26 mouse cellular contexts compared by ENCODE assay signal in the genomic region with DNA sequence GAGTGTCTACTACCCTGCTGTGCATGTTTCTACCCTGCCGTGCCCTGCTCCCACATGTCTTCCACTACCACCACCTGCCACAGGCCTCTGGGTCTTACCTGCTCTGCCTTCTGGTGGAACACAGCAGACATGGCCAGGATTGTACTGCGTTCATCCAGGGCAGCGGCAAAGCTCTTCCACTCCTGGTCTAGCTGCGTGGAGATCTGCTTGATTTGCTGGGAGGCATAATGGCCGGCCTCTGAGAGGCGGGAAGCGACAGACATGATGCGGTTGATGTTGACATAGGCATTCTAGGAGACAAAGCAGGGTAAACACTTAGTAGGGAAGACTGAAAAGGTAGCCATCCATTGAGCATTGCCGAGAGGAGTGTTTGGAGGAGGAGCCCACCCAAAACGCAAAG.
"Had no signal": no experiment of that assay in that cellular context is flagged by ENCODE, and none has a peak within 500 bp of the region (broad histone marks: within the 10 kb centered on the region; RNA-seq: fewer than 3 reads in every experiment).

No protein-coding gene starts in this region.

- H3K4me3 ChIP-seq: embryonic facial prominence, embryonic 10.5 days; embryonic facial prominence, embryonic 12.5 days; embryonic facial prominence, embryonic 13.5 days; embryonic facial prominence, embryonic 15.5 days; erythroblast, embryonic 14.5 days; forebrain, embryonic 10.5 days; forebrain, embryonic 12.5 days; forebrain, embryonic 13.5 days; forebrain, embryonic 15.5 days; gastrocnemius, adult 2 months; heart, adult 2 months had no signal

- H3K27ac ChIP-seq: embryonic facial prominence, embryonic 10.5 days; embryonic facial prominence, embryonic 12.5 days; embryonic facial prominence, embryonic 13.5 days; embryonic facial prominence, embryonic 15.5 days; forebrain, embryonic 10.5 days; forebrain, embryonic 12.5 days; forebrain, embryonic 13.5 days; forebrain, embryonic 15.5 days; gastrocnemius, adult 2 months; heart, adult 2 months had no signal

- H3K4me1 ChIP-seq: embryonic facial prominence, embryonic 15.5 days had no signal

- H3K9me3 ChIP-seq: embryonic facial prominence, embryonic 10.5 days; embryonic facial prominence, embryonic 15.5 days; forebrain, embryonic 10.5 days; forebrain, embryonic 12.5 days; forebrain, embryonic 13.5 days; forebrain, embryonic 15.5 days had no signal

- H3K27me3 ChIP-seq: embryonic facial prominence, embryonic 12.5 days; embryonic facial prominence, embryonic 13.5 days; embryonic facial prominence, embryonic 15.5 days; forebrain, embryonic 12.5 days; forebrain, embryonic 13.5 days; forebrain, embryonic 15.5 days had no signal

- DNase-seq: cerebellum, adult 2 months; cerebellum, adult 8-10 months; cerebellum, adult 9-10 months; cerebellum, adult 9-11 months; cerebellum, postnatal 10 days; cerebellum, postnatal 14 days; cerebellum, postnatal 25 days; cerebellum, postnatal 36 days; embryo, embryonic 11 days; forebrain, postnatal 0 days; gastrocnemius, adult 2 months; gastrocnemius, postnatal 10 days; gastrocnemius, postnatal 14 days; gastrocnemius, postnatal 25 days; gastrocnemius, postnatal 36 days; heart, adult 18-20 months; heart, adult 2 months had no signal
